Mouse (Mus musculus) ovary, postnatal 14 days (tissue): ENCODE measurements around the gene Gm47289.

ENCODE experiments used
- DNase-seq: peaks from one replicate; pipeline ENCODE4 v3.0.0; 2022; ENCODE audit warnings: low spot score

The Gm47289 gene

DNA sequence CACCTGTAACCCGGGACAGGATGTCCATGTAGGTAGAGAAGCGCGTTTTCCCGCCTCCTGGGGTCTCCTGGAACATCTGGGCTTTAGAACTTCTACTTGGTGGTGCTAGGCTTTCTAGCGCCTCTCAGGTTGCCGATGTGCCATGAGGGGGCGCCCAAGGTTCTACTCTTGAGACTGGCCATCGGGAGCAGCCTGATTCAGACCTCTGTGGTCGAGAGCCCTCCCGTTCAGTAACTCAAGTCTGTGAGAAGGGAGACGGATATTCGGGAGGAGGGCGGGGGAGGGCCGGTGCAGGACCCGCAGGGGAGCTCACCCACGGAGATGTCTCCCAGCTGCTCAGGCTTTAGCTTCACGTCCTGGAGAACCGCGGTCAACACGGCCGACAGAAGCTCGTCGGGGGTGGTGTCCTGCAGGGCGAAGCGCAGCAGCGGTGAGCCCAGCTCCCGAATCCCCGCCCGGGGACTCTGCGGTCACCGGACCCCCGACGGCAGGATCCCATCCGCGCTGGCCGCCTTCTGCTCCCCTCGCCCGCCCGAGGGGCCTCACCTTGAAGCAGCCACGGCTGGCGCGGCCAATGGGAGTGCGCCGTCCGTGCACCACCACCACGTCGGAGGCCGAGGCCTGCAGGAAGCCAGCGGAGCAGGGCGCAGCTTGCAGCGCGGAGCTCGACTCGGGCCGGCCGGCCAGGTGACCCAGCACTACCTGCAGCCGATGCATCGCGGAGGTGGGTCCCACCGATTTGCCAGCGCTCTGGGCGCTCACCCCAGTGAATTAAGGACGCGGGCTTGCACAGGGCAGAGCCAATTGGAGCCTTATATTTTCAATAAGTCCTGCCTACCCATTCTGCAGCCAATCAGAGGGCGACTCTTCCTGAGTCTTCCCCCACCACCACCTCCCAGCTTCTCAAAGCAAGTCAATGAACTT lies 2.4 kb upstream of the Gm47289 start, which contains the start of gene Acaa1b:
Acaa1b (minus strand) TSS at position 816 of the 924 bp plus-strand sequence.
- peak; percentile 77 for DNase-seq

DNA sequence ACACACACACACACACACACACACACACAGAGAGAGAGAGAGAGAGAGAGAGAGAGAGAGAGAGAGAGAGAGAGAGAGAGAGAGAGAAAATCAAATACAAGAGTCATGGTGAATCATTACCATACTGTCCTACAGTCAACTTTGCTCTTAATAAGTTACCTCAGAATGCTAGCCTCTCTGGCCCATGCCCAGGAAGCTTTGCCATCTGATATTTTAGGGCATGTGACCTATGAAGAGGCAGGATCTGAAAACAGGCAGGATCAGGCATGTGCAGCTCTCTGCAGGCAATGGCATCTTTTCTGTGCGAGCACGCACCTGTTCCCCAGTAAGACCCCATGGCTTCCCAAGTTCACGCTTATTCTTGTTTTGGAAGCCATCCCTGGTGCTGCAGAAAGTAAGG lies 1.7 kb downstream of the Gm47289 start:
- DNase-seq = no peak

DNA sequence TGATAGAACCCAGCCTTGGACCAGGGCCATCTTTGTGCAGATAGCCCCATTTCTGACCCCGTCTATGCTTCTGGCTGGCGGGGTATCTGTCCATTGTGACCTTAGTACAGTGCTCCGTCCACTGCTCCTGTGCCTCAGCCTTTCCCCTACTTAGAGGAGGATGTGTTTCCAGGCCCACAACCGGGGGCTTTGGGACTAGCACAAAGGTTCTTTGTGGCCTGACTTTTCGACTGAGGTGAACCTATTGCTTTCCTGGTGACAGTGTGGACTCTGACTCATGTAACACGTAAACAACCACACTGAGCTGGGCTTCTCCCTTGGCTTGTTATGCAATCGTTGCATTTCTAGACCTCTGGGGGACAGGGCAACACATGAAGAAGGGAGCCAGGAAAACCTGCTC lies 5.8 kb downstream of the Gm47289 start:
- no peak for DNase-seq

DNA sequence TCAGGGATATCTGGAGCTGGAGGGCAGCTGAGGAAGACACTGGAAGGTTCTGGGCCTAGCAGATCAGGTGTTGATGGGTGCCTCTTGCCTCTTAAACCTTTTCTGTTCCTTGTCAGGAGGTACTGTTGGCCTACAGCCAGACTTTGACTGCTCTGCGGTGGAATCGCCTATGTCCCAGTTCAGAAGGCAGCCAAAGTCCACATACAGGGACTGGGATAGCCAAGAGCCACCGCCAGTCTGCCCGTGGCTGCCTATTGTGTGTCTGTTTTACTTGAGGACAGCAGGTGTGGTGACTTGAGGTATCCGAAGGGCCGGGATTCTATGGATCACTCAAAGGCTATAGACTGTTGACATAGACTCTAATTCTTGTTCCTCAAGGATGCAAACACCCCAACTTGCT lies 6.6 kb downstream of the Gm47289 start:
- no peak for DNase-seq

DNA sequence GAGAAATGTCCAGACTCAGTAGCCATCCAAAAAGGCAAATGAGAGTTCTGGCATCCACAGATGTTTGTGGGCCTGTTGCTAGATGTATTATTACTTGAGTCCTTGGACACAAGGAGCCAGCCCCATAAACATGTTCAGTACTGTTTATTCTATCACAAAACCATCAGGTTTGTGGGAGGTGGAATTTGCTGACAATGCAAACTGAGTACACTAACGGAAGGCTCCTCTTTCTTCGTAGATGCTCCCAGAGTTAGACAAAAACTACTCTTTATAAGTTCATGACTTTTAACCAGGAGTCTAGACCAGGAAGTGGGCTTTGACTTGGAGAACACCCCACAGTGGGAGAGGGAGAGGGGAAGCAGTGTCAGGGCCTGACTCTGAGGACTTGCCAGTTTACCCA lies 8.6 kb downstream of the Gm47289 start:
- no peak for DNase-seq

DNA sequence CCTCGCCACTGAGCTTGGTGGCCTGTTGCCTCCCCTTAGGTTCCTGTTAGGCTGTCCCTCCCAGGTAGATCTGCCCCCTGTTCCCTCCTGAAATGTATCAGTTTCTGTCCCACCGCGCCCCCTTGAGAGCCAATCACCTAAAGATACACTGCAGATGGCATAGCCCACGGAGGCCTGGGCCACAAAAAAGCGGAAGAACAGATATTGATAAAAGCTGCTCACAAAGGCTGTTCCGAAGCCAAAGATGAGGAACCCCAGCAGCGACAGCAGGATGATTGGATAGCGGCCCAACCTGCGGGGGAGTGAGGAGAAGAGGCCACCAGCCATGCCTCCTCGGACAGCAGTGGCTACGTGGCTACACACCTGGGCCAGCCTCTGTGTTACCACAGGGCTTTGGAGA lies 20.3 kb downstream of the Gm47289 start:
- no peak for DNase-seq

DNA sequence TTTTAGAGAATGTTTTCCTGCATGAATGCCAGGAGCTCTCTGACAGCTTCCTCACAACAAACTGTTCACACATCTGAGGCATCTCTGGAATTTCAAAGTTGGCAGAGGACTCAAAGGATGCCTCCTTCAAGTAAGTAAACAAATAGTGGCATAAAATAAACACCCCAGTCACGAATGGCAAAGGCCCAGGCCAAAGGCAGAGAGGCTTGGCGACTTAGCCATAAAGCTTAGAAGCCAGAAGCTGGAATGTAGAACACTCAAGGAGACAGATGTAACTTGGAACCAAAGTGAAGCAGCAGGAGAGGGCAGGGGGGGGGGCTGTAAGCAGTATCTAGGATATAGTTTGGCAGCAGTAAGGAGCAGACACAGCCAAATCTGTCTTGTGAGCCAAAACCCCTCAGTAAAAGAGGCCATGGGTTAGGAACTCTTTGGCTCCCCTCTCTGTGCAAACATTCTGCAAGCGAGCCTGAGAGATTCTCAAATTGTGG lies 22.3 kb downstream of the Gm47289 start:
- no peak for DNase-seq

DNA sequence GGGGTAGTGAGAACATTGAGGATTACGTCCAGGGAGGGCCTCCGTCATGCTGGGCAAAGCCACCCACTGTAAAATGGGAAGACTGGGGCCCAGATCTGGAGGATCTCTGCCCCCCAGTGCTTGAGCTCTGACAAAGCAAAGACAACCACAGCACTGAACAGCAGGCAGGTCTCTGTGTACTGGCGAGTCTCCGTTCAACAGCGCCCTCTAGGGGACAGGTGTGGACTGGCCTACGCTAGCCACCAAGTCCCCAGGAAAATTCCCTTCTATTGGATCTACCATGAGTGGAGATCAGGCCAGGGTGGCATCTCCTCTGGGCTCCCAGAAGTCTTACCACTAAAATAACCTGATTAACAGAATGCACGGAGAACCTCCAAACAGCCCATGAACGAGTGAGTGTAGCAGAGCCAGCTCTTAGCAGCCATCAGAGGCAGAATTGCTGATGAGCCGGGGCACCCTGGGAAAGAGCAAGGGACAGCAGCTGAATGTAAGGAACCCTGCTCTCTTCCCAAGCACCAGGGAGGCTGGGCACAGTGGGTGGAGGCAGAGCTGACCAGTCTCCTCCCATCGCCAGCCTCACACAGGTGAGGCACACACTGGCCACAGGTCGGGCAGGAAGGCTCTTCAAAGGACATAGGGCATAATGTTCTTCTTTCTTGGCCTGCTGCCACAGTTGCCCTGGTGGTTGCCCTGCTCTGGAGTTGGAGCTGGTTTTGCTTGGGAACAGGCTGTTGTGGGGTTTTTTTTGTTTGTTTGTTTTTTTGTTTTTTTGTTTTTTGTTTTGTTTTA lies 33.4 kb downstream of the Gm47289 start:
- peak; percentile 37 for DNase-seq

DNA sequence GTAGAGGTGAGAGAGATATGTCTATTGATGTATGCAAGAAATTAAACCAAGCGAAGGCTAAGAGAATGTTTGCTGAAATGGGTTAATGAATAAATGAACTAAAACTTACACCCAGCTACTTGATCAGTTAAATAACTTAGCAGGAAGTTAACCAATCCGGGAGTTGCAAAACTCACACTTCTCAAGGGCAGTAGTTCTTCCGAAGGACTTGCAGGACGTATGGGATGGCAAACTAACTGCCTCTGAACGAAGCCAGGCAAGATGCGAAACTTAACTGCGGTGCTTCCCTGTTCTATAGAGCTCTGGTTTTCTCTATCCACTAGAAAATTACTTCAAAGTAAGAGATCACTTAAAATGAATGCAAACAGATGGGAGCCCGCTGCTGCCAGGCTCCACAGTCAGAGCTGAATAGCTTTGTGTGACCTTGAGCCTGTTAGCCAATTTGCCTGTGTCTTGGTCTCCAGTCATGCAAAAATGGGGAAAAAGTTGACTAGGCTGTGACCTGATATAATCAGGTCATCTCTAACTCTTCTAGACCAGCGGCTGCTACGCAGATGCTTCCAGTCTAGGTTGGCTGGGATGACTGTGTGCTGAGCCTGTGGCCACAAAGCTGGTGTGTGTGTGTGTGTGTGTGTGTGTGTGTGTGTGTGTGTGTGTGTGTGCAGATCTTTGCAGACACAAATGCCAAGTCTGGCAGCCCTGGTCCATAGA lies 40.3 kb downstream of the Gm47289 start:
- no peak for DNase-seq

DNA sequence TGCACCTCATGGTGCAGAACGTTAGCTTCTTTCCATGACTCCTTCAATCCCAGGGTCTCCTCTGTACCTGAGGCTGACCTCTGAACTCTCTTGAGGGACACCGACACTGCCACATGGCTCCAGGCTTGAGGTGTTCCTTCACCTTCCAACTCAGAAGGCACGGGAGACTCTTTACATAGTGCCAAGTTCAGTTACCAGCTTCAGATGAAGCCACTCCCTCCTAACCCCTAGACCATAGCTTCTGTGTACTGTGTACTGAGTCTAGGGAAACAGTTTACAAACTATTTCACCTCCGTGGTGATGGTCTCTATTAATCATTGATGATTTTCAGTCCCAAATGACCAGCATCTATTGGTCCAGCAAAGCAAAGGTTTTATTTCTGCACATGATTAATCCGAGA lies 42.7 kb downstream of the Gm47289 start:
- no peak for DNase-seq

DNA sequence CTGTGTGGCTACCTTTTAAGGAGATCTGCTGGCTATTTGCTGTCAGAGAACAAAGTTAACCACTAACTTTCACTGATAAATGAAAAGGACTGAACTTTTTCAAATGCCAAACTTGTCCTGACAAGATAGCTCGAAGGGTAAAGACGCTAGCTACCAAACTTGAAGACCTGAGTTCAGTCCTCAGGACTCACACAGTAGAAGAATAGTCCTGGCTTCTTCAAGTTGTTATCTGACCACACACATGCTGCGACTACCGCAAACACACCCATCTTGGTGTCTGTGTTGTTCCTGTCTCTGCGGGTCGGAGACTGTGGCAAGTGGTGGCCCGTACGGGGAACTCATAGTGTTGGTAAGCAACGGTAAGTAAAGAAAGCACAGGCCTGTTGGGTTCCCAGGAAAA lies 44.7 kb downstream of the Gm47289 start:
- DNase-seq = no peak

DNA sequence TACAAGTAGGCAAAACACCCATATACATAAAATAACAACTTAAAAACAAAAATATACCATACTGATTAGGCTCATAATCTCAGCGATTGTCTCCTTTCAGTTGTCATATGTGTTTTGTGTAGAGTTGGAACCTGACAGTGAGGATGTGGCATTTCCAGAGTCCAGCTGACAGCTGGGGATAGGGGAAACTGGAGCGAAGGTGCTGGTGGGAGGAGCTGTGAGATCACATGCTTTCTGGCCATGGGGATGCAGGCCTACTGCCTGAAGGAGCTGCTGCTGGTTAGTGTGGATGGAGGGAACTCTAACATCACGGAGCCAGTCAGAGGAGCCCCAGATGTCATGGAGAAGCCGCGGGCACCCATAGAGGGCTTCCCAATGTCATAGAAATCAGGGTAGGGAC lies 46.8 kb downstream of the Gm47289 start:
- no peak for DNase-seq

DNA sequence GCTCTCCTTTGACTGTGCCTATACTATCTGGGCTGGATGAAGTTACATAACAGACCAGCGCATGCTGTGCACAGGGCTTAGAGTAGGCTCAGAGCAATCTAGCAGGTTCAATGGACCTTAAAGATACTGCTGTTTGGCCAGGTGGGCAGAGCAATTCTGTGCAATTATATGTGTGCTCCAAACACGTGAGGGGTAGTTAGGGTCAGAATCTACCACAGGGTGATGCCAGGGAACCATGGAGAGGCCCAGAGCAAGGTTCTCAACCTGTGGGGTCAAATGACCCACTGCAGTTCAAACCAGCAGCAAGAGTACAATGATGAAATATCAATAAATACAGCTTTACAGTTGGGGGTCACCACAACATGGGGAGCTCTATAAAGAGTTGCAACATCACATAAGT lies 47.7 kb downstream of the Gm47289 start:
- DNase-seq = no peak

DNA sequence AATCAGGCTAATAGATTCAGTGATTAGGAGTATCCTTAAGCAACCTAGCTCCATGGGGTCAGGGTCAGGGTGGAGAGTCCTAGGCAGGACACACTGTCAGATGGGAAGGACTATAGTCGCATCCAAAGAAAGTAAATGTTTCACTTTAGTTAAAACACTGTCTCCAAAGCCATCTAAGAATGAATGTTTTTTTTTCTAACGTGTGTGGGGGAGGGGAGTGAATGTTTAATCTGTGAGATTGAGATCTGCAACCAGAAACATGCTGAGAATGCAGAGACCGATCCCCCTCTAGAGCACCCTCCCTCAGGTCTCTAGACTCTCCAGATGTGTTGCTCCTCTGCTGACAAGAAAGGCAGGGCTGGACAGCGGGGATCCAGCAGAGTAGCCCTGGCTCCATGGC lies 48.2 kb downstream of the Gm47289 start:
- DNase-seq = no peak

DNA sequence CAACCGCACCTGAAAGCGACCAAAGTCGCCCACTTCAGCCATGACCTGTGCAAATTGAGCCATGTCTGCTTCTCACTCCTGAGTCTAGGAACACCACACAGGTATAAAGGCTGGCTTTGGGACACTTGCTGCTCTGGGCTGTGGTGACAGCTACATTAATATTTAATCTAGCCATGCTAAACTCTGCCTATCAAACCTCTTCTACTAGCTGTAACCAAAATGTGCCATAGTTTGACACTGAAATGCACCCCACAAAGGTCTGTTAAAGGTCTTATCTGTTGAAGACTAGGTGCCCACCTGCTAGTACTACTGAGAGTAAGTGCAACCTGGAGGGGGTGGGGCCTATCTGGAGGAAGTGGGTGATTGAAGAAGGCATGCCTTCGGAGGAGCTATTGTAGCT lies 50.0 kb downstream of the Gm47289 start, which contains the start of gene Slc22a13:
Slc22a13 (minus strand) TSS at position 101 of the 400 bp plus-strand sequence.
- DNase-seq = no peak
